Mouse (Mus musculus) B cell, adult 2 months (primary cell): ENCODE data around the gene Pecr.
"Not testable (repeated sequence)": the region's sequence is repeated elsewhere in the genome, so short reads cannot be mapped to it uniquely, and the experiment has no call there.

Experiments
- DNase-seq, 2 experiments: peaks; one replicate each; pipeline ENCODE4 v3.0.0; 2022

Gene Pecr

GRCm38 (mm10) chr1:72286904-72287303, 2.8 kb upstream of the Pecr start:
- no peak for DNase-seq

GRCm38 (mm10) chr1:72284539-72284938, 425 bp upstream of the Pecr start:
- DNase-seq: no peak

GRCm38 (mm10) chr1:72282604-72283003, 1.5 kb downstream of the Pecr start:
- no peak for DNase-seq

- no peak for DNase-seq
Observed at GRCm38 (mm10) chr1:72278085-72278484, 6.0 kb downstream of the Pecr start.

GRCm38 (mm10) chr1:72263099-72263498, 21.0 kb downstream of the Pecr start:
- no peak for DNase-seq

- DNase-seq: no peak
Observed at GRCm38 (mm10) chr1:72256381-72257256, 27.5 kb downstream of the Pecr start.

GRCm38 (mm10) chr1:72255854-72256175, 28.3 kb downstream of the Pecr start:
- no peak for DNase-seq

- DNase-seq: peak; percentile 59 to 63
Observed at GRCm38 (mm10) chr1:72255062-72255853, 28.9 kb downstream of the Pecr start.

GRCm38 (mm10) chr1:72254545-72255061, 29.5 kb downstream of the Pecr start:
- peak; percentile 89 to 91 for DNase-seq

- peak; percentile 29 to 33 for DNase-seq
Observed at GRCm38 (mm10) chr1:72253881-72254491, 30.1 kb downstream of the Pecr start.

- no peak for DNase-seq
Observed at GRCm38 (mm10) chr1:72251806-72252205, 32.3 kb downstream of the Pecr start.

- DNase-seq: not testable (repeated sequence)
Observed at GRCm38 (mm10) chr1:72248226-72248737, 35.8 kb downstream of the Pecr start.

- no peak for DNase-seq
Observed at GRCm38 (mm10) chr1:72244317-72245036, 39.6 kb downstream of the Pecr start.

- peak; percentile 98 to 99 for DNase-seq
Observed at GRCm38 (mm10) chr1:72243656-72244316, 40.3 kb downstream of the Pecr start.

- no peak for DNase-seq
Observed at GRCm38 (mm10) chr1:72242581-72243143, 41.5 kb downstream of the Pecr start.

- DNase-seq: not testable (repeated sequence)
Observed at GRCm38 (mm10) chr1:72239113-72239512, 45.0 kb downstream of the Pecr start.

- no peak for DNase-seq
Observed at GRCm38 (mm10) chr1:72238016-72238580, 46.0 kb downstream of the Pecr start.

- DNase-seq: peak; percentile 59 to 62
Observed at GRCm38 (mm10) chr1:72237007-72237775, 46.9 kb downstream of the Pecr start.

GRCm38 (mm10) chr1:72236363-72237006, 47.6 kb downstream of the Pecr start:
- peak; percentile 55 to 59 for DNase-seq

GRCm38 (mm10) chr1:72232592-72232991, 51.5 kb downstream of the Pecr start:
- DNase-seq: not testable (repeated sequence)
